Mouse (Mus musculus) midbrain, embryonic 11.5 days (tissue): ENCODE results near the gene Dram1. TPM values are rescaled to one million over a fixed set of nuclear protein-coding genes. Genes with fewer than 3 reads are reported as not detected.

Experiments
- ATAC-seq: fragments of 200-750 bp; cut with Nextera tagmentation; 2 replicates; pipeline ENCODE4 v1.8.0; 2017; ENCODE audit warnings: moderate TSS enrichment, moderate library complexity; ENCODE audit not compliant: low FRiP score
- DNase-seq: peaks from one replicate; pipeline ENCODE4 v3.0.0; 2015; ENCODE audit warnings: low spot score; ENCODE audit errors: missing footprints
- H3K27ac ChIP-seq: fragments of 300-500 bp; sonication (generic); 2 replicates; pipeline ENCODE4 v1.5.1; 2014; ENCODE audit warnings: low read depth, low read length
- H3K27me3 ChIP-seq: fragments of 300-500 bp; sonication (generic); 2 replicates; pipeline ENCODE4 v1.6.1; 2014; ENCODE audit warnings: mild to moderate bottlenecking, low read length, moderate library complexity, mixed read lengths; ENCODE audit not compliant: control insufficient read depth, insufficient read depth
- H3K36me3 ChIP-seq: fragments of 300-500 bp; sonication (generic); 2 replicates; pipeline ENCODE4 v1.6.1; 2014; ENCODE audit warnings: mild to moderate bottlenecking, low read length, moderate library complexity, mixed read lengths; ENCODE audit not compliant: control insufficient read depth, insufficient read depth
- H3K4me1 ChIP-seq: fragments of 300-500 bp; sonication (generic); 2 replicates; pipeline ENCODE4 v1.6.1; 2014; ENCODE audit warnings: low read length; ENCODE audit not compliant: control insufficient read depth, insufficient read depth
- H3K4me2 ChIP-seq: fragments of 300-500 bp; sonication (generic); 2 replicates; pipeline ENCODE4 v1.6.1; 2014; ENCODE audit warnings: mild to moderate bottlenecking, moderate library complexity
- H3K4me3 ChIP-seq: fragments of 300-500 bp; sonication (generic); 2 replicates; pipeline ENCODE4 v1.5.1; 2014; ENCODE audit warnings: low read depth, low read length
- H3K9ac ChIP-seq: fragments of 300-500 bp; sonication (generic); 2 replicates; pipeline ENCODE4 v1.6.1; 2014; ENCODE audit warnings: low read length
- H3K9me3 ChIP-seq: fragments of 300-500 bp; sonication (generic); 2 replicates; pipeline ENCODE4 v1.6.1; 2016; ENCODE audit warnings: low read length; ENCODE audit not compliant: control insufficient read depth
- WGBS: fragments of 180-500 bp; shearing (Covaris S2); extraction: QIAGEN DNeasy Blood & Tissue Kit; methylation state at CpG from one replicate; pipeline ENCODE4 v1.1.7; 2014; 5-methylcytosine and 5-hydroxymethylcytosine counted together
- polyA plus RNA-seq: library from polyadenylated mRNA; unstranded; fragments of >200 nt; fragmentation: Nextera tagmentation; extraction: Ambion mirVana; gene quantifications from 2 replicates; pipeline ENCODE4 v1.2.1, GENCODE M21; 2014

Gene Dram1
- polyA plus RNA-seq, 1 experiment from 2014 or later: 0.34 TPM

GRCm38 (mm10) chr10:88364221-88364620, 14.7 kb downstream of the Dram1 start:
- 87% methylated on average over 3 of the region's 3 CpGs for WGBS
- Histone ChIP-seq H3K4me3 (no peak overlapping the region), H3K9me3 (no peaks in the 10 kb centered on the region), H3K27ac (no peak overlapping the region), H3K36me3 (no peaks in the 10 kb centered on the region), H3K27me3 (no peaks in the 10 kb centered on the region), H3K9ac (no peak overlapping the region), H3K4me2 (no peak overlapping the region), H3K4me1 (no peaks in the 10 kb centered on the region)
- ATAC-seq (no peak), DNase-seq (no peak)

DNA sequence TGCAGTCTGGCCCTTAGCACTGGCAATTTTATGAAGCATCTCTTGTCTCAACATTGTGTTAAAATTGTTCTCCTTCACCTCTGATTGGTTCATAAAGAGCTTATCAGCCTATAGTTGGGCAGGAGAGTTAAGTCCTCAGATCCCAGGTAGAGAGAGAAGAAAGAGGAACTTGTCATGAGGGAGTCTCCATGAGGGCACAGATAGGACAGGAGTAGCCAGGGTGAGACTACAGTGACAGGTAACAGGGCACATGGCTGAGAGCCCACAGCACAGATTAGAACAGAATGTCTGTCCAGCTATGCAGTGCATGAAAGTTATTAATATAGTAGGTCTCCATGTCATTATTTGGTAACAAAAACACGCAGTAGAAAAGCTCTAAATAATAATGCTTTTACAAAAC, 16.7 kb downstream of the Dram1 start:
- Histone ChIP-seq H3K4me1 (no peaks in the 10 kb centered on the region), H3K36me3 (no peaks in the 10 kb centered on the region), H3K27me3 (no peaks in the 10 kb centered on the region; the same call in 1 of the 2 replicates), H3K9me3 (no peaks in the 10 kb centered on the region), H3K4me2 (no peak overlapping the region), H3K27ac (no peak overlapping the region), H3K9ac (no peak overlapping the region), H3K4me3 (no peak overlapping the region)
- DNase-seq: no peak
- WGBS: 71% methylated on average over 1 of the region's 1 CpGs
- no peak for ATAC-seq

DNA sequence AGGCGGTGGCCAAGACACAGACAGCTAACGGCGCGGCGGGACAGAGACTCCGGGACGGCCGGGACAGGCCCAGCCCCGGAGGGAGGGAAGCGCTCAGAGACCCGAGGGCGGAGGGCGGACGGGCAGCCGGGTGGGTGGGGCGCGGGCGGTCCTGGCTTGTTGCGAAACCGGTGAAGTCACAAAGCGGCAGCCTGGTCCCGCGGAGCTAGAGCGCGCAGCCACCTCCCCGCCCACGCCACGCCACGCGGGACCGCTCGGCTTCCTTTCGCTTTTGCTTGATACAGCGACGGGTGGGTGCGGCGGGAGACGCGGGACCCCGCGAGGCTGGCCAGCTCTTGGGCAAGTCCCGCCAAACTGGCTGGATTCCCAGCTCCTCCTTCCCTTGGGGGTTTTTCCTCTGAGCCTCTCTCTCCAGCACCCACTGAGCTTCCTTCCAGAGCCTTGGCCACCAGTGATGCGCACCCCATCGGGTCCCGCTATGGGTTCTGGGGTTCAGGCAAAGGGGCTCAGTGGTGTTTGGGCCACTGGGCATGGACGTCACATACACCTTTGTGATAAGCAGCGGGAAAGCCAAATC, 21.8 kb downstream of the Dram1 start:
- Histone ChIP-seq H3K4me1 (no peaks in the 10 kb centered on the region), H3K36me3 (no peaks in the 10 kb centered on the region), H3K9me3 (no peaks in the 10 kb centered on the region), H3K4me2 (peak overlapping the region; percentile 74), H3K9ac (peak overlapping the region; percentile 56), H3K4me3 (peak overlapping the region; percentile 47), H3K27ac (no peak overlapping the region), H3K27me3 (peaks cover 7% of the 10 kb centered on the region)
- peak; percentile 94 for DNase-seq
- WGBS: 3% methylated on average over 44 of the region's 47 CpGs
- peak; percentile 83 for ATAC-seq

DNA sequence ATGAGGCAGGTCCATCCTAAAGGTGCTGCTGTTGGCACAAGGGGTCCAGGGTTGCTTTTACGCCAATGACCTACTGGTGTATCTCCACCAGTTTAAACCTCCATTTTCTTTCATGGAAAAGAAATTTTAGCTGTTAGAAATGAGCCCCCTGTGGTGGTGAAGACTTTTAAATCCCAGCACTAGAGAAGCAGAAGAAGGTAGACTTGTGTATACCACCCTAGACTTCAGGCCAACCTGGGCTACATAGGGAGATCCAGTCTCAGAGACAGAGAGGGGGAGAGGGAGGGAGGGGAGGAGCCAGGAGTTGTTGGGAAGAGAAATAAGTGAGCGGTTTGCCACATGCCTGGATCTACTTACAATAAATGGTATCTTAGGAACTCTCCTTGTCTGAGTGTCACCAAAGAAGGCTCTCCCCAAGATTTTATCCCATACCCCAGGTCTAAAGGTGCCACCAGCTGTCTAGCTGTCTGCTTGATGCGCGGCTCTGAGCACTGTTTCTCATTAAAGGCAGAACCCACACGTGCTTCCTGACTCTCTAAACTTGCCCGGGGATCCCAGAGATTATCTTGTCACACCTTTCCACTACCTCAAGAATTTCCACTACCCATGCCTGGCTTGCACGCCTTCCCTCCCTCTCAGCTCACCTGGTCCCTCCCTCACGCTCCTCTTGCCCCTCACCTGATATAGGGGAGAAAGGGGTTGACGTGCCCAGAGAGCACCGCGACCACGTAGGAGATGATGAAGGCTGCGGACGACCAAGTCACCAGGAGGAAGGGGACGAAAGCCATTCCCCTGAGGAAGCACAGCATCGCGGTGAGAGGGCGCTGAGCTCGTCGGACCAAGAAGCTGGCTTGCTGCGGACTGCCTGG, 22.5 kb downstream of the Dram1 start:
- Histone ChIP-seq H3K27ac (no peak overlapping the region), H3K4me2 (peak overlapping the region; percentile 74), H3K9ac (peak overlapping the region; percentile 56), H3K9me3 (no peaks in the 10 kb centered on the region), H3K4me3 (peak overlapping the region; percentile 47), H3K36me3 (no peaks in the 10 kb centered on the region), H3K4me1 (no peaks in the 10 kb centered on the region), H3K27me3 (peaks cover 7% of the 10 kb centered on the region)
- 10% methylated on average over 21 of the region's 21 CpGs for WGBS
- DNase-seq (no peak), ATAC-seq (peak; percentile 23; the same call in 1 of the 2 replicates)

- no peak overlapping the region for H3K9ac ChIP-seq
- H3K27ac ChIP-seq: no peak overlapping the region
- peaks cover 7% of the 10 kb centered on the region for H3K27me3 ChIP-seq
- no peak overlapping the region for H3K4me3 ChIP-seq
- H3K36me3 ChIP-seq: no peaks in the 10 kb centered on the region
- no peaks in the 10 kb centered on the region for H3K4me1 ChIP-seq
- H3K4me2 ChIP-seq: no peak overlapping the region
- 84% methylated on average over 5 of the region's 5 CpGs for WGBS
- no peak for ATAC-seq
- no peaks in the 10 kb centered on the region for H3K9me3 ChIP-seq
- DNase-seq: no peak
Observed at GRCm38 (mm10) chr10:88354599-88354998, 24.3 kb downstream of the Dram1 start.

DNA sequence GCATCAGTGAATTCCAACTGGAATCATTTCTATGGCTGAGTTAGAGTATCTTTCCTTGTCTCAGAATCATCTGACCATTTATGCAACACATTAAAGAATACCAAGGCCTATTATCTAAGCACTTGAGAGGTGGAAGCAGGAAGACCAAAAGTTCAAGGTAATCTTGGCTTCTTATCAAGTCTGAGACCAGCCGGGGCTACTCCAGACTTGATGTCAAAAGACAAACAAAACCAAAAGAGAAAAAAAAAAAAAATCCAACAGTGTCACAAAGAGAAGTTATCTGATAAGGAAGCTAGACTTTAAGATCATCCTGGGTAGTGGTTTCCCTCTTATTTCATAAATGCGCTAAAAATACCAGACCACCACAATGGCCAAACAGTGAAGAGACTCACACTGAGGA, 26.3 kb downstream of the Dram1 start:
- Histone ChIP-seq H3K27me3 (peaks cover 7% of the 10 kb centered on the region), H3K4me2 (no peak overlapping the region), H3K27ac (no peak overlapping the region), H3K36me3 (no peaks in the 10 kb centered on the region), H3K4me3 (no peak overlapping the region), H3K9me3 (no peaks in the 10 kb centered on the region), H3K4me1 (no peaks in the 10 kb centered on the region), H3K9ac (no peak overlapping the region)
- ATAC-seq (no peak), DNase-seq (no peak)
- WGBS: 94% methylated on average over 2 of the region's 2 CpGs

GRCm38 (mm10) chr10:88351411-88352103, 27.3 kb downstream of the Dram1 start:
- Histone ChIP-seq H3K9me3 (no peaks in the 10 kb centered on the region), H3K27ac (no peak overlapping the region), H3K36me3 (no peaks in the 10 kb centered on the region), H3K4me3 (no peak overlapping the region), H3K4me1 (no peaks in the 10 kb centered on the region), H3K27me3 (peaks cover 4% of the 10 kb centered on the region), H3K4me2 (no peak overlapping the region), H3K9ac (no peak overlapping the region)
- ATAC-seq: no peak
- no peak for DNase-seq
- WGBS: 63% methylated on average over 5 of the region's 5 CpGs

- ATAC-seq (no peak), DNase-seq (no peak)
- no peak overlapping the region for H3K4me2 ChIP-seq
- no peak overlapping the region for H3K4me3 ChIP-seq
- H3K4me1 ChIP-seq: no peaks in the 10 kb centered on the region
- 63% methylated on average over 2 of the region's 2 CpGs for WGBS
- H3K9ac ChIP-seq: no peak overlapping the region
- H3K36me3 ChIP-seq: no peaks in the 10 kb centered on the region
- no peaks in the 10 kb centered on the region for H3K9me3 ChIP-seq
- H3K27ac ChIP-seq: no peak overlapping the region
- H3K27me3 ChIP-seq: no peaks in the 10 kb centered on the region
Observed at GRCm38 (mm10) chr10:88350687-88351086, 28.2 kb downstream of the Dram1 start.

DNA sequence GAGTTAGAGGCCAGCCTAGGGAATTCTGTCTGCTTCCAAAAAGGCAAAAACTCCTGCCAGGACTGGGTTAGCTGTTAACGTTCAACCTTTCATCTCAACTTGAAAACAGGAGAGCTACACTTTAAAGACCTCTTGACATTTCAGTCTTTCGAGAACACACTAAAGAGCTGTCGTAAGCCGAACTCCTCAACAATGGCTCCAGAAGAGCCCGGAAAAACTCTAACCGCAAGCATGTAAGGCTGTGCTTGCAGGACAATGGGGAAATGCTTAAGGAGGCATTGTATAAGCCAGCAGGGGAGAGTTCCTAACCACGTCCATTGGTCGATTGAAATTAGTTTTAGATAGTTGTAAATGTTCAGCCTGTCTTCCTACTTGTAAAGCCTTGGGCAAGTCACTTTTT, 29.1 kb downstream of the Dram1 start:
- DNase-seq: no peak
- Histone ChIP-seq H3K27me3 (no peaks in the 10 kb centered on the region), H3K4me1 (no peaks in the 10 kb centered on the region), H3K4me3 (no peak overlapping the region), H3K36me3 (no peaks in the 10 kb centered on the region), H3K4me2 (no peak overlapping the region), H3K27ac (no peak overlapping the region), H3K9ac (no peak overlapping the region), H3K9me3 (no peaks in the 10 kb centered on the region)
- 6% methylated on average over 8 of the region's 8 CpGs for WGBS
- 0 out of 2 replicates have a peak, but pooled peaks have one; percentile 22 for ATAC-seq
